Mouse (Mus musculus): ENCODE measurements around the gene Tph1.

Tph1 gene

GRCm38 (mm10) chr7:46597006-46597405 lies 75.3 kb downstream of the Tph1 start:
- no peak for DNase-seq

Data from cerebellum, adult 18-20 months (tissue).